Mouse (Mus musculus) layer of hippocampus, adult 9-10 months (tissue): ENCODE measurements at regions not wholly inside any gene's neighbourhood (a gene's known extent, or its start where the extent isn't known, plus 50 kb on each side); places are given as distances from the start of the nearest gene placed in this dataset.

Source experiments
- DNase-seq: peaks from one replicate; pipeline ENCODE4 v3.0.0; 2022; ENCODE audit warnings: low spot score

DNA sequence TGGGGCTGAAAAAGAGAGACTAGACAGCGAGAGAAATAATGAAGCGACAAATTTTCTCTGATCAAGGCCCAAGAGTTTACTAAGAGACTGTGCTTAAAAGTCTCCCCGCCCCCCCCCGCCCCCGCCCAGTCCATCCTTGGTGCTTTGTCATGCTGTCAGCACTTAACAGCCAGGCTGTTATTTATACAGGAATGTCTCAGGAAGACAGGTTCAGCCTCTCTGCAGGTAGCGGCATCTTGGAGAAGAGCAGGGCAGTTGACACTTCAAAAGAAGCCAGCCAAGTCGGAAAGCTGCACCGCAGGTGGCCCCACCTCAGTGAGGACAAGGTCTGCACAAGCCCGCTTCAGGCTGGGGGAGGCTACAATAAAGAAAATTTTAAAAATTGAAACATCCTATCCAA is 487.6 kb downstream of the Pdzph1 start:
- no peak for DNase-seq

DNA sequence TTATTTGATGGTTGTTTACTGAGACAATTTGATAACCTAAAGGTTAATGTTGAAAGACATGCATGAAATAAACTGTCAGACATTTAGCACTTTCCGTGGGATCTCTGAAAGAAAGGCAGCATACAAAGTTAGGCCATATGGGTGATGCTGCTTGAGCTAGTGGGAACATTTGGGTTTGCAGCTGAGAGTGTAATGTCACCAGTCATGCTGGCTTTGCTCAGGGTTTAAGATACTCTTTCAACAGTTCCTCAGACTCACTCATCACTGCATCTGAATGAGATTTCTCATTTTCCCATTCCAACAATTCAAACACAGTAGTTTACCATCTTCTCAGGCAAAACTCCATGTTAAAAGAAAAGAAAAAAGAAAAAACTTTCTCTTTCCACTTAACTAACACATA is 522.3 kb downstream of the Pdzph1 start:
- peak; percentile 2 for DNase-seq
